Mouse (Mus musculus): ENCODE results near the gene Bub1b.

DNA sequence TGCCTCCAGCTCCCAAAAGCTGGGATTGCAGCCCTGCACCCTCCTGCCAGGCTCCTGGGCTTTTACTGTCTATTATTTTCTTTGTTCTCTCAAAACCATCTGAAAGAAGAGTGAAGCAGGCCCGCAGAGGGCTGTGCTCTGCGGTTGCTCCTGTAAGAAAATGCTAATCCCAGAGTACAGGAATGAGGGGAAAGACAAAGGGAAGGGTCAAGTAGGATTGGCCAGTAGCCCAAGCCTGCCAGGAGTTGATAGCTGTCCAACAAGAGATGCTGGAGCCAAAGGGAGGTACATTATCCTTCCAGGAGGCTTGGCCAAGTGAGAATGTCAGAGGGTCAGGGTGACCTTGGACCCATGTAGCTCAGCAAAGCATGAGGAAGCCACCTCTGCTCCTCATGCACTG, 46.4 kb upstream of the Bub1b start:
- TF ChIP-seq HCFC1 (IDR thresholded peaks at IDR 0.05; ENCODE audit: borderline replicate concordance, insufficient read depth, low read length) = no peak
- TF ChIP-seq MAFK (IDR thresholded peaks at IDR 0.05; ENCODE audit: insufficient read depth, low read depth, low read length) = no peak
